Mouse (Mus musculus) G1E (cell line): ENCODE data around the gene Gemin2.

Experiments
- CTCF ChIP-seq: IDR thresholded peaks from 2 replicates; pipeline ENCODE4 v1.5.1; 2012; ENCODE audit warnings: low read depth, low read length, inconsistent platforms, mixed read lengths
- TAL1 ChIP-seq: conservative IDR thresholded peaks from 2 replicates; pipeline ENCODE4 v1.6.1; 2012; ENCODE audit warnings: low read depth, low read length, inconsistent platforms, mixed read lengths

DNA sequence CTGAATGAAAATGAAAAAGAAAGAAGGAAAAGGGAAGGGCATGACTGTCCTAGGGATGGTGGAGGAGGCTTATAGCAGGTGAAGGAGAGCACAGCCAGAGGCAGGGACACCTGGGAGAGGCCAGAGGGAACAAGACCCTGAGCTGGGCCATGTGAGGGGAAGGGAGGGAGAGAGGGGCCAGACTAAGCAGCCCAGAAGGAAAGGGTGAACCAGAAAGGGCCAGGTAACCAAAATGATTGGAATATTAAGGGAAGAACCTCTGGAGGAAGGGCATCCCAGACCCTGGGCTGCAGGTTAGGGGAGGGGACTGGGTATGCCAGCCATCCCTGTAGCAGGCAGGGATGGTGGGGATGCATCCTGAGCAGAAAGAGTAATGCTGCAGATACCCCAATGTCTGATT, 40.8 kb downstream of the Gemin2 start:
- TF ChIP-seq CTCF (no peak), TAL1 (no peak)
